Mouse (Mus musculus) embryonic fibroblast, embryonic 13.5 days (primary cell): ENCODE data around the gene Steap4.
"Not testable (repeated sequence)": the region's sequence is repeated elsewhere in the genome, so short reads cannot be mapped to it uniquely, and the experiment has no call there.

ENCODE experiments used
- CTCF ChIP-seq: IDR thresholded peaks from 2 replicates; pipeline ENCODE4 v1.5.1; 2011; ENCODE audit warnings: mild to moderate bottlenecking, control low read depth, low read length, moderate library complexity, borderline replicate concordance; ENCODE audit not compliant: insufficient read depth
- POLR2A ChIP-seq: IDR thresholded peaks from 2 replicates; pipeline ENCODE4 v1.6.1; 2011; ENCODE audit warnings: low read depth, mild to moderate bottlenecking, control low read depth, low read length, moderate library complexity

DNA sequence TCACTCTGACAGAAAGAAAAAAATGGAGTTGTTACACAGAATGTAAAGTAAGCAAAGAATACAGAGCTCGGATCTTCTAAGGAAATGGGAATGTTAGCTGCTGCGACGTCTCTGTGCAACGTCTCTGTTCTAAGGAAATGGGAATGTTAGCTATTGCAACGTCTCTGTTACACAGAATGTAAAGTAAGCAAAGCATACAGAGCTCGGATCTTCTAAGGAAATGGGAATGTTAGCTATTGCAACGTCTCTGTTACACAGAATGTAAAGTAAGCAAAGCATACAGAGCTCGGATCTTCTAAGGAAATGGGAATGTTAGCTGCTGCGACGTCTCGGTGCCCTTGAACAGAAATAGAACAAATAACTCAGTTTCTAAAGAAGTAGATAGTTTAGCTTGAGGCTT, 26.8 kb upstream of the Steap4 start:
- not testable (repeated sequence) for TF ChIP-seq CTCF, POLR2A
